ENCODE assay signal across 8 mouse cellular contexts in the genomic region with DNA sequence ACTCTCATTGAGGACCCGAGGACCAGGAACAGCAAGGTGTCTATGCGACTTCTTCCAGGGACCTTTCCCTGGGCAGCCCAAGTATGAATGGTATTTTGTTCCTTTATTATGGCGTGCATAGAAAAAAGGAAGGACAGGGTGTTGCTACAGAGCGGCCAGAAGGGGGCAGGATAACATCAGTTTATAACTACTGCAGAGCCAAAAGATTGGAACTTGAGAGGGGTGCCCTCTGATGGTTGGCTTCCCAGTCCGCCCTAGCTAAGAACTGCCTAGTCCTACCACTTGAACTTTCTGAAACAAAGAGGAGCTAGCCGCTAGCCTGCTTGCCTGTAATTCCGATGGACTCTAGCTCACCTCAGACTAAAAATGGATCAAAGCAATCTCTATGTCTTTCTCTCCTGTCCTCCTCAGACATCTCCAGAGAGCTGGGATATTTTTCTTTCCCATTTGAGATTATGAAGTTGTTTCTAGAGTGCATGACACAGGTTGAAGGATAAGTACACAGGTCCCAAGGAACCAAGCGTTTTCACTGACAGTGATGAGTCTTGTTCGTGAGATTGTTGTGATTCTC. TPM values are rescaled to one million over a fixed set of nuclear protein-coding genes. Genes with fewer than 3 reads are reported as not detected.
DNase-seq lines count a peak whose midpoint lies in the region; ATAC-seq lines count a peak whose summit lies in the region.

No protein-coding gene starts in this region.

- peak; percentile 50; the same call in 1 of the 2 replicates for ATAC-seq in midbrain, embryonic 14.5 days (ENCODE audit: low FRiP score, low TSS enrichment)

- H3K27ac ChIP-seq in midbrain, embryonic 14.5 days (replicated peaks; ENCODE audit: low read depth, low read length), result no peak overlapping the region

- DNase-seq in heart, adult 18-20 months, result peak; percentile 77 to 84
- DNase-seq in heart, postnatal 25 days (ENCODE audit: low spot score), result no peak
- DNase-seq in cerebellum, postnatal 4 days (ENCODE audit: low spot score in 2 of 2), result peak; percentile 53 to 75
- peak; percentile 53 for DNase-seq in gastrocnemius, postnatal 25 days
- peak; percentile 74 for DNase-seq in kidney, adult 18-20 months
- DNase-seq in left cerebral cortex, postnatal 4 days, result peak; percentile 83
- DNase-seq in midbrain, embryonic 14.5 days, result peak; percentile 91
- DNase-seq in splenic B cell, adult 2 months (ENCODE audit: low read depth, low spot score), result peak; percentile 71

- H3K36me3 ChIP-seq in midbrain, embryonic 14.5 days (ENCODE audit: control insufficient read depth, insufficient read depth, low read length), result no peaks in the 10 kb centered on the region
- H3K36me3 ChIP-seq in splenic B cell, adult 2 months (ENCODE audit: control insufficient read depth, insufficient read depth, low read length, poor library complexity, severe bottlenecking), result no peaks in the 10 kb centered on the region

- H3K4me2 ChIP-seq in midbrain, embryonic 14.5 days (ENCODE audit: low read length), result no peak overlapping the region

- peaks cover 5% of the 10 kb centered on the region; the same call in 1 of the 2 replicates for H3K4me1 ChIP-seq in midbrain, embryonic 14.5 days (ENCODE audit: control insufficient read depth, insufficient read depth, low read length)

- H3K27me3 ChIP-seq in midbrain, embryonic 14.5 days (ENCODE audit: control insufficient read depth, insufficient read depth, low read length), result no peaks in the 10 kb centered on the region
- no peaks in the 10 kb centered on the region for H3K27me3 ChIP-seq in splenic B cell, adult 2 months (ENCODE audit: control insufficient read depth, insufficient read depth, low read length, poor library complexity, severe bottlenecking)

- no peak overlapping the region for H3K4me3 ChIP-seq in midbrain, embryonic 14.5 days (replicated peaks; ENCODE audit: low read depth, low read length)

- H3K9me3 ChIP-seq in midbrain, embryonic 14.5 days (ENCODE audit: control insufficient read depth, low read length), result no peaks in the 10 kb centered on the region

- 9% methylated on average over 8 of the region's 9 CpGs for WGBS in midbrain, embryonic 14.5 days

- H3K9ac ChIP-seq in midbrain, embryonic 14.5 days (replicated peaks; ENCODE audit: low read length), result no peak overlapping the region

- intact Hi-C loops in heart, postnatal 25 days (cut with DNase I), result no loop called here
- intact Hi-C loops in left cerebral cortex, postnatal 4 days (cut with DNase I), result no loop called here

RNA-seq across cellular contexts. Expression of gene Spr, which starts 16.5 kb away (rescaled TPM):
- total RNA-seq in heart, adult 18-20 months (2021), result 100 to 1,000 TPM in 1 of 2 experiments, 10 to 100 TPM in 1; 97.0 to 109 TPM
- 10 to 100 TPM; 73.5 to 76.8 TPM for total RNA-seq in heart, postnatal 25 days (2021)
- total RNA-seq in gastrocnemius, postnatal 25 days (2021), result 10 to 100 TPM; 44.9 to 50.4 TPM
- total RNA-seq in left cerebral cortex, postnatal 4 days (2021), result 10 to 100 TPM; 41.1 to 41.7 TPM
- polyA plus RNA-seq in midbrain, embryonic 14.5 days (2014; fragmentation: Nextera tagmentation; extraction: Ambion mirVana), result 36.5 and 43.3 TPM in 2 replicates

RNA-seq across cellular contexts. Expression of gene Emx1, which starts 33.2 kb away (rescaled TPM):
- total RNA-seq in heart, adult 18-20 months (2021), result not detected
- not detected for total RNA-seq in heart, postnatal 25 days (2021)
- total RNA-seq in gastrocnemius, postnatal 25 days (2021), result not detected
- 10 to 100 TPM; 41.1 to 50.2 TPM for total RNA-seq in left cerebral cortex, postnatal 4 days (2021)
- 1.1 and 1.6 TPM in 2 replicates for polyA plus RNA-seq in midbrain, embryonic 14.5 days (2014; fragmentation: Nextera tagmentation; extraction: Ambion mirVana)

Comparison
In these comparisons a context has a peak if more than half of its experiments do, and no peak if none do; other contexts are left out.
1. RNA of gene Emx1, which starts 33.2 kb away (total RNA-seq): 41.1 to 50.2 TPM in left cerebral cortex, postnatal 4 days; not detected in heart, adult 18-20 months, not detected in heart, postnatal 25 days and not detected in gastrocnemius, postnatal 25 days; every median in the first group is over 10 times any median in the second.